29 mouse cellular contexts compared by ENCODE assay signal in genomic region chr7:68298381-68299076, GRCm38 (mm10). TPM values are rescaled to one million over a fixed set of nuclear protein-coding genes. Genes with fewer than 3 reads are reported as not detected.
DNase-seq lines count a peak whose midpoint lies in the region; ATAC-seq and TF ChIP-seq lines count a peak whose summit lies in the region.
"Had no signal": no experiment of that assay in that cellular context is flagged by ENCODE, and none has a peak within 500 bp of the region (broad histone marks: within the 10 kb centered on the region; RNA-seq: fewer than 3 reads in every experiment).

No protein-coding gene starts in this region.

- no peak overlapping the region for H3K4me2 ChIP-seq in liver, postnatal 0 days (ENCODE audit: low read depth, low read length)
- H3K4me2 ChIP-seq: embryonic facial prominence, embryonic 15.5 days; heart, embryonic 13.5 days; hindbrain, embryonic 13.5 days; intestine, embryonic 15.5 days; liver, embryonic 15.5 days; neural tube, embryonic 15.5 days had no signal

- no peaks in the 10 kb centered on the region for H3K4me1 ChIP-seq in liver, postnatal 0 days (ENCODE audit: insufficient read depth)
- H3K4me1 ChIP-seq: hindbrain, embryonic 13.5 days; intestine, embryonic 15.5 days; liver, embryonic 15.5 days; neural tube, embryonic 15.5 days had no signal

- H3K27me3 ChIP-seq in liver, postnatal 0 days (ENCODE audit: insufficient read depth, low read length) = no peaks in the 10 kb centered on the region
- H3K27me3 ChIP-seq: embryonic facial prominence, embryonic 15.5 days; heart, embryonic 13.5 days; hindbrain, embryonic 13.5 days; intestine, embryonic 15.5 days; liver, embryonic 15.5 days; neural tube, embryonic 15.5 days had no signal

- DNase-seq in right cerebral cortex, postnatal 14 days = peak; percentile 37
- no peak for DNase-seq in right cerebral cortex, adult 18-20 months
- peak; percentile 71 for DNase-seq in induced T-regulatory cell, adult 2 months (ENCODE audit: low read depth)
- DNase-seq in liver, postnatal 0 days = no peak
- DNase-seq in B cell, adult 2 months = no peak
- DNase-seq: adrenal gland, adult 8-10 months; cerebellum, adult 8-10 months; cerebellum, postnatal 36 days; gastrocnemius, postnatal 36 days; heart, adult 2 months; kidney, adult 8-10 months; kidney, postnatal 10 days; liver; lung, postnatal 4 days; thymus, postnatal 14 days had no signal

- no peak overlapping the region for H3K27ac ChIP-seq in liver, postnatal 0 days (ENCODE audit: low read depth)
- H3K27ac ChIP-seq: embryonic facial prominence, embryonic 15.5 days; heart, adult 2 months; heart, embryonic 13.5 days; hindbrain, embryonic 13.5 days; intestine, embryonic 15.5 days; limb, embryonic 10.5 days; liver, embryonic 15.5 days; neural tube, embryonic 15.5 days; stomach, postnatal 0 days had no signal

- no peak overlapping the region for H3K9ac ChIP-seq in liver, postnatal 0 days (replicated peaks)
- H3K9ac ChIP-seq: embryonic facial prominence, embryonic 15.5 days; heart, embryonic 13.5 days; hindbrain, embryonic 13.5 days; intestine, embryonic 15.5 days; liver, embryonic 15.5 days; neural tube, embryonic 15.5 days had no signal

- WGBS in liver, postnatal 0 days (ENCODE audit: insufficient replicate concordance) = 66% methylated on average over 13 of the region's 13 CpGs

- no peak overlapping the region for H3K4me3 ChIP-seq in liver, postnatal 0 days (ENCODE audit: low read depth, low read length)
- H3K4me3 ChIP-seq: embryonic facial prominence, embryonic 15.5 days; heart, adult 2 months; heart, embryonic 13.5 days; hindbrain, embryonic 13.5 days; intestine, embryonic 15.5 days; limb, embryonic 10.5 days; liver, embryonic 15.5 days; myocyte; neural tube, embryonic 15.5 days had no signal

- no peak for TF ChIP-seq CTCF in liver, postnatal 0 days (IDR thresholded peaks at IDR 0.05; ENCODE audit: low read depth)

- no peaks in the 10 kb centered on the region for H3K36me3 ChIP-seq in liver, postnatal 0 days (replicated peaks; ENCODE audit: insufficient read depth, low read length)
- H3K36me3 ChIP-seq: embryonic facial prominence, embryonic 15.5 days; heart, embryonic 13.5 days; hindbrain, embryonic 13.5 days; intestine, embryonic 15.5 days; limb, embryonic 10.5 days; liver, embryonic 15.5 days; neural tube, embryonic 15.5 days had no signal

- no peaks in the 10 kb centered on the region for H3K9me3 ChIP-seq in liver, postnatal 0 days (ENCODE audit: low read length)
- H3K9me3 ChIP-seq: embryonic facial prominence, embryonic 15.5 days; heart, embryonic 13.5 days; hindbrain, embryonic 13.5 days; intestine, embryonic 15.5 days; limb, embryonic 10.5 days; liver, embryonic 15.5 days; neural tube, embryonic 15.5 days had no signal

- TF ChIP-seq EP300 in liver, postnatal 0 days (IDR thresholded peaks at IDR 0.05; ENCODE audit: low read depth) = no peak

- peak; percentile 57 for ATAC-seq in activated CD4-positive, CD25-positive, alpha-beta regulatory T cell, adult 4 months
- no peak for ATAC-seq in liver, postnatal 0 days
- no peak for ATAC-seq in cerebellum, adult (ENCODE audit: insufficient number of reproducible peaks, low FRiP score, low TSS enrichment)
- ATAC-seq: forebrain, embryonic 16.5 days; intestine, embryonic 15.5 days; midbrain, embryonic 16.5 days had no signal

RNA-seq across cellular contexts. Expression of gene Fam169b, which starts 24.9 kb away (rescaled TPM):
- polyA plus RNA-seq in activated CD4-positive, CD25-positive, alpha-beta regulatory T cell, adult 4 months (2017; shearing (Covaris generic)) = 10 to 100 TPM; 85.3 to 95.2 TPM
- polyA plus RNA-seq in liver, postnatal 0 days (2015; fragmentation: Nextera tagmentation; extraction: Ambion mirVana) = 4.5 and 4.7 TPM in 2 replicates
- polyA plus RNA-seq: forebrain, embryonic 16.5 days had no signal

RNA-seq across cellular contexts. Expression of gene Pgpep1l, which starts 34.5 kb away (rescaled TPM):
- polyA plus RNA-seq in activated CD4-positive, CD25-positive, alpha-beta regulatory T cell, adult 4 months (2017; shearing (Covaris generic)) = 1 to 10 TPM; 3.6 to 4.4 TPM
- polyA plus RNA-seq in liver, postnatal 0 days (2015; fragmentation: Nextera tagmentation; extraction: Ambion mirVana) = not detected in 2 replicates
- polyA plus RNA-seq: embryonic facial prominence, embryonic 15.5 days; forebrain, embryonic 16.5 days; heart, embryonic 13.5 days; hindbrain, embryonic 13.5 days; intestine, embryonic 15.5 days; limb, embryonic 10.5 days; liver, embryonic 15.5 days; lung, embryonic 16.5 days; midbrain, embryonic 16.5 days; neural tube, embryonic 15.5 days; stomach, postnatal 0 days had no signal

Comparison
In these comparisons a context has a peak if more than half of its experiments do, and no peak if none do; other contexts are left out.
1. DNase-seq: peak in right cerebral cortex, postnatal 14 days (single experiment) and induced T-regulatory cell, adult 2 months (single experiment); none in right cerebral cortex, adult 18-20 months (single experiment), liver, postnatal 0 days (single experiment) and B cell, adult 2 months (0 of 2).
2. RNA of gene Fam169b, which starts 24.9 kb away (polyA plus RNA-seq): 85.3 to 95.2 TPM in activated CD4-positive, CD25-positive, alpha-beta regulatory T cell, adult 4 months; 4.5 to 4.7 TPM in liver, postnatal 0 days; every median in the first group is over 10 times any median in the second.